Mouse (Mus musculus) MEL (cell line): ENCODE results near the gene Guca2a. TPM values are rescaled to one million over a fixed set of nuclear protein-coding genes. Genes with fewer than 3 reads are reported as not detected.

ENCODE experiments used
- DNase-seq: peaks from one replicate; pipeline ENCODE4 v3.0.0; 2011; ENCODE audit warnings: low read depth, low spot score
- H3K27ac ChIP-seq: 2 replicates; pipeline ENCODE4 v1.5.1; 2012; ENCODE audit warnings: low read depth, mild to moderate bottlenecking, control low read depth, low read length, moderate library complexity; ENCODE audit not compliant: control insufficient read depth
- H3K27me3 ChIP-seq, 2 experiments: fragments of 150-350 bp in 1 of 2; sonication (generic) in 1 of 2; 2 replicates each; pipeline ENCODE4 v1.6.1; 2012; ENCODE audit warnings: low read length in 2 of 2, mild to moderate bottlenecking in 2 of 2, improper control_type of control experiment in 1 of 2, moderate library complexity in 1 of 2; ENCODE audit not compliant: insufficient read depth in 2 of 2, control insufficient read depth in 1 of 2
- H3K36me3 ChIP-seq, 2 experiments: 2 replicates each; pipeline ENCODE4 v1.6.1; 2012 to 2014; ENCODE audit warnings: low read length in 2 of 2, improper control_type of control experiment in 1 of 2, inconsistent platforms in 1 of 2, mild to moderate bottlenecking in 1 of 2; ENCODE audit not compliant: insufficient read depth in 2 of 2, control insufficient read depth in 1 of 2
- H3K4me1 ChIP-seq, 2 experiments: fragments of 150-350 bp in 1 of 2; sonication (generic) in 1 of 2; 2 replicates each; pipeline ENCODE4 v1.6.1; 2012; ENCODE audit warnings: low read length in 2 of 2, improper control_type of control experiment in 1 of 2, mild to moderate bottlenecking in 1 of 2; ENCODE audit not compliant: insufficient read depth in 2 of 2, control insufficient read depth in 1 of 2
- H3K4me3 ChIP-seq, 2 experiments: fragments of 150-350 bp in 1 of 2; sonication (generic) in 1 of 2; 2 replicates each; pipeline ENCODE4 v1.5.1; 2012; ENCODE audit warnings: low read depth in 2 of 2, low read length in 2 of 2, mild to moderate bottlenecking in 2 of 2, moderate library complexity in 2 of 2, control low read depth in 1 of 2, improper control_type of control experiment in 1 of 2; ENCODE audit not compliant: control insufficient read depth in 1 of 2, insufficient read depth in 1 of 2
- H3K79me2 ChIP-seq: 2 replicates; pipeline ENCODE4 v1.6.1; 2012; ENCODE audit warnings: mild to moderate bottlenecking, low read length, moderate library complexity; ENCODE audit not compliant: control insufficient read depth, poor library complexity, insufficient read depth
- H3K9ac ChIP-seq: 2 replicates; pipeline ENCODE4 v1.6.1; 2012; ENCODE audit warnings: low read depth, mild to moderate bottlenecking, control low read depth, low read length, moderate library complexity; ENCODE audit not compliant: control insufficient read depth, poor library complexity, severe bottlenecking
- H3K9me3 ChIP-seq: fragments of 150-350 bp; sonication (generic); replicated peaks from 2 replicates; pipeline ENCODE4 v1.6.1; 2012; ENCODE audit warnings: mild to moderate bottlenecking, low read length, improper control_type of control experiment, moderate library complexity; ENCODE audit not compliant: insufficient read depth
- CHD1 ChIP-seq: IDR thresholded peaks from 2 replicates; pipeline ENCODE4 v1.6.1; 2012; ENCODE audit warnings: low read depth, mild to moderate bottlenecking, inconsistent platforms, low read length, improper control_type of control experiment
- CTCF ChIP-seq, 3 experiments: IDR thresholded peaks in 2 of 3; conservative IDR thresholded peaks in 1 of 3; 2 replicates each; pipeline ENCODE4 v1.5.1; 2011 to 2012; ENCODE audit warnings: low read length in 3 of 3, low read depth in 2 of 3, mild to moderate bottlenecking in 2 of 3, improper control_type of control experiment in 1 of 3, inconsistent platforms in 1 of 3, mixed read lengths in 1 of 3, moderate library complexity in 1 of 3; ENCODE audit not compliant: control insufficient read depth in 1 of 3, insufficient read depth in 1 of 3, poor library complexity in 1 of 3, severe bottlenecking in 1 of 3
- E2F4 ChIP-seq: IDR thresholded peaks from 2 replicates; pipeline ENCODE4 v1.6.1; 2011; ENCODE audit warnings: low read depth, low read length, improper control_type of control experiment, borderline replicate concordance
- ELF1 ChIP-seq: IDR thresholded peaks from 2 replicates; pipeline ENCODE4 v1.6.1; 2014; ENCODE audit warnings: low read depth, mild to moderate bottlenecking, inconsistent platforms, low read length, improper control_type of control experiment, moderate library complexity
- ETS1 ChIP-seq: IDR thresholded peaks from 2 replicates; pipeline ENCODE4 v1.6.1; 2012; ENCODE audit warnings: low read depth, mild to moderate bottlenecking, inconsistent platforms, low read length, improper control_type of control experiment, moderate library complexity
- GABPA ChIP-seq: IDR thresholded peaks from 2 replicates; pipeline ENCODE4 v1.6.1; 2012; ENCODE audit warnings: low read depth, mild to moderate bottlenecking, inconsistent platforms, low read length, improper control_type of control experiment, moderate library complexity
- HCFC1 ChIP-seq: IDR thresholded peaks from 2 replicates; pipeline ENCODE4 v1.6.1; 2012; ENCODE audit warnings: low read depth, mild to moderate bottlenecking, inconsistent platforms, low read length, improper control_type of control experiment, moderate library complexity
- JUND ChIP-seq: IDR thresholded peaks from 2 replicates; pipeline ENCODE4 v1.6.1; 2011; ENCODE audit warnings: low read depth, mild to moderate bottlenecking, improper control_type of control experiment, low read length
- MAFK ChIP-seq: IDR thresholded peaks from 2 replicates; pipeline ENCODE4 v1.6.1; 2011; ENCODE audit warnings: low read depth, mild to moderate bottlenecking, low read length, improper control_type of control experiment, borderline replicate concordance
- MAZ ChIP-seq: IDR thresholded peaks from 2 replicates; pipeline ENCODE4 v1.6.1; 2012; ENCODE audit warnings: low read depth, mild to moderate bottlenecking, inconsistent platforms, low read length, improper control_type of control experiment
- MXI1 ChIP-seq: IDR thresholded peaks from 2 replicates; pipeline ENCODE4 v1.6.1; 2011; ENCODE audit warnings: mild to moderate bottlenecking, low read depth, low read length, improper control_type of control experiment
- RAD21 ChIP-seq: IDR thresholded peaks from 2 replicates; pipeline ENCODE4 v1.6.1; 2011; ENCODE audit warnings: mild to moderate bottlenecking, low read depth, low read length, improper control_type of control experiment
- SMC3 ChIP-seq: IDR thresholded peaks from 2 replicates; pipeline ENCODE4 v1.6.1; 2011; ENCODE audit warnings: low read depth, low read length, improper control_type of control experiment
- TAL1 ChIP-seq: IDR thresholded peaks from 2 replicates; pipeline ENCODE4 v1.6.1; 2012; ENCODE audit warnings: mild to moderate bottlenecking, inconsistent platforms, low read length, moderate library complexity, mixed read lengths
- TBP ChIP-seq: IDR thresholded peaks from 2 replicates; pipeline ENCODE4 v1.8.0; 2011; ENCODE audit warnings: low read depth, low read length, improper control_type of control experiment
- UBTF ChIP-seq: IDR thresholded peaks from 2 replicates; pipeline ENCODE4 v1.6.1; 2012; ENCODE audit warnings: low read depth, mild to moderate bottlenecking, inconsistent platforms, low read length, improper control_type of control experiment, moderate library complexity, borderline replicate concordance; ENCODE audit not compliant: insufficient read depth
- USF1 ChIP-seq: IDR thresholded peaks from 2 replicates; pipeline ENCODE4 v1.6.1; 2014; ENCODE audit warnings: low read depth, mild to moderate bottlenecking, inconsistent platforms, low read length, improper control_type of control experiment, moderate library complexity
- USF2 ChIP-seq, 2 experiments: IDR thresholded peaks; 2 replicates each; pipeline ENCODE4 v1.6.1; 2011 to 2012; ENCODE audit warnings: improper control_type of control experiment in 2 of 2, low read length in 2 of 2, borderline replicate concordance in 1 of 2, inconsistent platforms in 1 of 2, low read depth in 1 of 2, mild to moderate bottlenecking in 1 of 2; ENCODE audit not compliant: insufficient read depth in 1 of 2
- ZC3H11A ChIP-seq: IDR thresholded peaks from 2 replicates; pipeline ENCODE4 v1.6.1; 2012; ENCODE audit warnings: low read depth, mild to moderate bottlenecking, inconsistent platforms, low read length, improper control_type of control experiment
- ZKSCAN1 ChIP-seq: IDR thresholded peaks from 2 replicates; pipeline ENCODE4 v1.6.1; 2012; ENCODE audit warnings: low read depth, mild to moderate bottlenecking, inconsistent platforms, low read length, improper control_type of control experiment, moderate library complexity
- ZNF384 ChIP-seq: IDR thresholded peaks from 2 replicates; pipeline ENCODE4 v1.6.1; 2012; ENCODE audit warnings: low read depth, mild to moderate bottlenecking, inconsistent platforms, low read length, improper control_type of control experiment
- polyA plus RNA-seq, 2 experiments: library from polyadenylated mRNA; stranded (reverse) in 1 of 2; unstranded in 1 of 2; fragments of >175 nt in 1 of 2; fragments of >200 nt in 1 of 2; gene quantifications; 2 replicates each; pipeline versions ENCODE4 v1.2.1 to v1.2.4; 2012; ENCODE audit warnings: low replicate concordance in 2 of 2, low read depth in 1 of 2; ENCODE audit not compliant: insufficient read length in 2 of 2, insufficient read depth in 1 of 2, missing spikeins in 1 of 2
- total RNA-seq: library from RNA; depleted of rRNA; stranded (reverse); fragments of 300-350 nt; gene quantifications from 2 replicates; pipeline ENCODE4 v1.2.3, GENCODE M21; 2012

The Guca2a gene
- total and polyA plus RNA-seq, 3 experiments, result not detected

DNA sequence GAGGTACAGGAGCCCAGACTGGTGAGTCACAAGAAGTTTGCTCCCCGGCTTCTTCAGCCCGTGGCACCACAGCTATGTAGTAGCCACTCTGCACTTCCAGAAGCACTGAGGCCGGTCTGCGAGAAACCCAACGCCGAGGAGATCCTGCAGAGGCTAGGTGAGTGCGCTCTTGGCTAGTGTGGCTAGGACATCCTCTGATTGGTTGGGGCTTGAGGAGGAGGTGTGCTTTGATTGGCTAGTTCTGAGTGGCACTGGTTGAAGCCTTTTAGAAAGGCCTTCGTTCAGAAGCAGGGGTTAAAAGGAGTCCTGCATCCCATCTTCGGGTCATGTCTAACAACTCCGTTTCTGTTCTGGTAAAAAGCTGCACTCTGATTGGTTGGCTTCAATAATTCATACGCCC lies 1.2 kb downstream of the Guca2a start:
- Histone ChIP-seq H3K36me3 (peaks cover 0 to under 1% of the 10 kb centered on the region in 2 experiments; a peak in 2 of 4 replicates), H3K79me2 (no peaks in the 10 kb centered on the region), H3K4me3 (no peak overlapping the region), H3K4me1 (peaks cover 0 to 1% of the 10 kb centered on the region in 2 experiments; a peak in 1 of 4 replicates), H3K9ac (no peak overlapping the region), H3K27me3 (no peaks in the 10 kb centered on the region; a peak in 1 of 4 replicates), H3K9me3 (no peaks in the 10 kb centered on the region), H3K27ac (no peak overlapping the region)
- no peak for DNase-seq
- TF ChIP-seq HCFC1 (no peak), ZKSCAN1 (no peak), ETS1 (no peak)

DNA sequence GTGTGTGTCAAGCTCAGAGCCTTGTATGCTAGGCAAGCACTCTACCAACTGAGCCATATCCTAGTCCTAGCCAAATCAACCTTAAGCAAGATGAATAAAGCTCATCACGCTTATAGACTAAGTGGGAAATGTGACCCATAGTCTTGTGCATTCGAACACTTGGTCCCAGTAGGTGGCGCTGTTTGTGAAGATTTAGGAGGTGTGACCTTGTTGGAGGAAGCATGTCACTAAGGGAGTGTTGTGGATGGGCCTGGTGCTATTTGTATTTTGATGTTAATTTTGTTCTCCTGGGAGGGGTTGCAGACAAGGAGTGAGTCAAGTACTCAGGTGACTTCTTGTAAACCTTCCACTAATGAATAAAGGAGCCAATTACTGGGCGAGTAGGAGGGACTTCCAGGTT lies 5.2 kb downstream of the Guca2a start:
- Histone ChIP-seq H3K27me3 (no peaks in the 10 kb centered on the region; a peak in 1 of 4 replicates), H3K79me2 (no peaks in the 10 kb centered on the region), H3K4me3 (no peak overlapping the region), H3K36me3 (no peaks in the 10 kb centered on the region), H3K9ac (no peak overlapping the region), H3K9me3 (no peaks in the 10 kb centered on the region), H3K4me1 (no peaks in the 10 kb centered on the region), H3K27ac (no peak overlapping the region)
- TF ChIP-seq CTCF (IDR thresholded peaks at IDR 0.05 in 2 of 3, conservative IDR thresholded peaks at IDR 0.05 in 1 of 3; ENCODE audit: control insufficient read depth in 1 of 3, insufficient read depth in 1 of 3, low read depth in 2 of 3, low read length in 3 of 3, poor library complexity in 1 of 3, severe bottlenecking in 1 of 3) (peak in 1 of 3 experiments; percentile 14; a peak in 1 of 6 replicates), USF1 (no peak)
- no peak for DNase-seq

DNA sequence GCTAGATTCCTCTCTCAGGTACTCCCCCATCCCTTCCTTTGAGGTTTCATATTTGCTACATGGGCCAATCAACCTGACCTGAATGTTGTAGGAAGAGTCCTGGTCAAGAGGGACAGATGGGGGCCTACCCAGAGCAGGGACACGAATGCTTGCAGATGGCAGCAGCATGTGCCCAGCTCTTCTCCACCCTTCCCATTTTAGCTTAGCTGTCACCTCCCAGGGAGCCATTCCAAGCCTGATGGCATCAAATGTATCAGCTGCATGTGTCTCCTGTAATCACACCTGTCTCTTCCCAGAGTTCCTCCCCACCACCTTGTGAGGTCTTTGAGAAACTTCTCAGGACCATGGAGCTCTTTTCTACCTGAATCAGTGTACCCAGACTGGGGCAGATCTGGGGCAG lies 19.5 kb downstream of the Guca2a start:
- H3K36me3 ChIP-seq, result no peaks in the 10 kb centered on the region
- no peak for TF ChIP-seq JUND
- H3K27me3 ChIP-seq, result 0 out of 4 replicates have a peak, but pooled peaks cover 0 to 2% of the 10 kb centered on the region in 2 experiments
- H3K9ac ChIP-seq, result no peak overlapping the region
- no peak overlapping the region for H3K27ac ChIP-seq
- H3K79me2 ChIP-seq, result no peaks in the 10 kb centered on the region
- no peak overlapping the region for H3K4me3 ChIP-seq
- H3K4me1 ChIP-seq, result no peaks in the 10 kb centered on the region
- DNase-seq, result no peak
- no peaks in the 10 kb centered on the region for H3K9me3 ChIP-seq

DNA sequence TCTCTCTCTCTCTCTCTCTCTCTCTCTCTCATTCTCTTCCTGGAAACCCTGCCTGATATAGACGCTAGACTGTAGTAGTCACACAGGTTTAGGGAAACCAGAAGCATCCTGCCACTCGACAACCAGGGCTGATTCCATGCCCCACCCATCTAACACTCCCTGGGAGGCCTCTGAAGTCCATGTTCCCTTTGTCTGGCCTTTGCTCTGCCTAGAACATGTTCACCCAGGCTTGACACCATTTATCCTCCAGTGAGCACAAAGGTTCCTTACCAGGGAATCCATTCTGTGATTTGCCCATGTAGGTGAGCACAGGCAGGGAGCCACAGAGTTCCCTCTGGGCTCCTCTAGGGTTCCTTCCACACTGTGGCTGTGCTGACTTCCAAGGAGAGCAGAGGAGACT lies 20.7 kb downstream of the Guca2a start:
- Histone ChIP-seq H3K4me1 (no peaks in the 10 kb centered on the region), H3K27ac (no peak overlapping the region), H3K27me3 (0 out of 4 replicates have a peak, but pooled peaks cover 0 to 2% of the 10 kb centered on the region in 2 experiments), H3K79me2 (no peaks in the 10 kb centered on the region), H3K9ac (no peak overlapping the region), H3K9me3 (no peaks in the 10 kb centered on the region), H3K36me3 (no peaks in the 10 kb centered on the region), H3K4me3 (no peak overlapping the region)
- DNase-seq, result no peak
- no peak for TF ChIP-seq ZC3H11A
- TF ChIP-seq SMC3, result no peak
- TF ChIP-seq GABPA, result no peak
- no peak for TF ChIP-seq MAFK
- TF ChIP-seq E2F4, result no peak
- no peak for TF ChIP-seq USF2 (IDR thresholded peaks at IDR 0.05; ENCODE audit: borderline replicate concordance in 1 of 2, insufficient read depth in 1 of 2, low read depth in 1 of 2, low read length in 2 of 2)
- no peak for TF ChIP-seq TBP
- no peak for TF ChIP-seq USF1
- TF ChIP-seq MXI1, result no peak
- TF ChIP-seq MAZ, result no peak
- TF ChIP-seq CHD1, result no peak
- no peak for TF ChIP-seq ZNF384
- TF ChIP-seq TAL1, result no peak
- no peak for TF ChIP-seq ELF1
- TF ChIP-seq UBTF, result no peak
- no peak for TF ChIP-seq RAD21
